Comparison of ENCODE assay signal across 23 mouse cellular contexts in genomic region chr12:104140543-104141103, GRCm38 (mm10). TPM values are rescaled to one million over a fixed set of nuclear protein-coding genes. Genes with fewer than 3 reads are reported as not detected.
DNase-seq lines count a peak whose midpoint lies in the region; ATAC-seq and TF ChIP-seq lines count a peak whose summit lies in the region.
"Had no signal": no experiment of that assay in that cellular context is flagged by ENCODE, and none has a peak within 500 bp of the region (broad histone marks: within the 10 kb centered on the region; RNA-seq: fewer than 3 reads in every experiment).

No protein-coding gene starts in this region.

- H3K4me2 ChIP-seq in midbrain, embryonic 15.5 days: no peak overlapping the region
- H3K4me2 ChIP-seq: forebrain, embryonic 15.5 days; heart, embryonic 13.5 days; hindbrain, embryonic 15.5 days had no signal

- intact Hi-C loops in gastrocnemius, adult 2 months (cut with DNase I): no loop called here

- no peaks in the 10 kb centered on the region for H3K4me1 ChIP-seq in heart, embryonic 10.5 days
- H3K4me1 ChIP-seq in midbrain, embryonic 10.5 days: no peaks in the 10 kb centered on the region
- H3K4me1 ChIP-seq in midbrain, embryonic 15.5 days: no peaks in the 10 kb centered on the region
- no peaks in the 10 kb centered on the region for H3K4me1 ChIP-seq in limb, embryonic 10.5 days
- H3K4me1 ChIP-seq: forebrain, embryonic 15.5 days; heart, embryonic 13.5 days; hindbrain, embryonic 15.5 days had no signal

- no peak for ATAC-seq in midbrain, embryonic 15.5 days (replicated peaks)
- ATAC-seq: forebrain, embryonic 15.5 days had no signal

- DNase-seq in heart, embryonic 10.5 days (ENCODE audit: low spot score): peak; percentile 36
- DNase-seq in heart, adult 11 months: no peak
- peak; percentile 5 for DNase-seq in midbrain, embryonic 10.5 days (ENCODE audit: low spot score)
- peak; percentile 6 for DNase-seq in MEL-GATA-1-ER (ENCODE audit: extremely low read depth, low read depth)
- peak; percentile 5 for DNase-seq in limb, embryonic 10.5 days (ENCODE audit: low spot score)
- DNase-seq in gastrocnemius, adult 2 months: no peak
- no peak for DNase-seq in right cerebral cortex, postnatal 4 days
- DNase-seq: adrenal gland, postnatal 10 days; cerebellum, adult 11-12 months; cerebellum, adult 9-10 months; cerebellum, postnatal 36 days; gastrocnemius, postnatal 10 days; heart, postnatal 36 days had no signal

- H3K27ac ChIP-seq in heart, embryonic 10.5 days: no peak overlapping the region
- H3K27ac ChIP-seq in midbrain, embryonic 10.5 days (replicated peaks): no peak overlapping the region
- H3K27ac ChIP-seq in midbrain, embryonic 15.5 days: no peak overlapping the region
- no peak overlapping the region for H3K27ac ChIP-seq in limb, embryonic 10.5 days
- no peak overlapping the region for H3K27ac ChIP-seq in gastrocnemius, adult 2 months
- H3K27ac ChIP-seq: forebrain, embryonic 15.5 days; heart, embryonic 13.5 days; hindbrain, embryonic 15.5 days had no signal

- H3K27me3 ChIP-seq in heart, embryonic 10.5 days (ENCODE audit: insufficient read depth, poor library complexity, severe bottlenecking): no peaks in the 10 kb centered on the region
- H3K27me3 ChIP-seq in midbrain, embryonic 10.5 days (ENCODE audit: low read depth, poor library complexity, severe bottlenecking): no peaks in the 10 kb centered on the region
- H3K27me3 ChIP-seq in midbrain, embryonic 15.5 days (replicated peaks): no peaks in the 10 kb centered on the region
- no peaks in the 10 kb centered on the region for H3K27me3 ChIP-seq in limb, embryonic 10.5 days (ENCODE audit: low read depth, poor library complexity, severe bottlenecking)
- H3K27me3 ChIP-seq: forebrain, embryonic 15.5 days; hindbrain, embryonic 15.5 days had no signal

- H3K9me3 ChIP-seq in heart, embryonic 10.5 days: no peaks in the 10 kb centered on the region
- H3K9me3 ChIP-seq in midbrain, embryonic 10.5 days (replicated peaks): no peaks in the 10 kb centered on the region
- no peaks in the 10 kb centered on the region for H3K9me3 ChIP-seq in midbrain, embryonic 15.5 days
- H3K9me3 ChIP-seq in limb, embryonic 10.5 days (replicated peaks): no peaks in the 10 kb centered on the region
- H3K9me3 ChIP-seq: forebrain, embryonic 15.5 days; heart, embryonic 13.5 days; hindbrain, embryonic 15.5 days had no signal

- H3K4me3 ChIP-seq in heart, embryonic 10.5 days: no peak overlapping the region
- H3K4me3 ChIP-seq in midbrain, embryonic 10.5 days: no peak overlapping the region
- no peak overlapping the region for H3K4me3 ChIP-seq in midbrain, embryonic 15.5 days
- H3K4me3 ChIP-seq in limb, embryonic 10.5 days: no peak overlapping the region
- no peak overlapping the region for H3K4me3 ChIP-seq in gastrocnemius, adult 2 months
- H3K4me3 ChIP-seq: forebrain, embryonic 15.5 days; heart, embryonic 13.5 days; hindbrain, embryonic 15.5 days had no signal

- no peak overlapping the region for H3K9ac ChIP-seq in midbrain, embryonic 15.5 days
- H3K9ac ChIP-seq: forebrain, embryonic 15.5 days; heart, embryonic 13.5 days; hindbrain, embryonic 15.5 days had no signal

- H3K36me3 ChIP-seq in heart, embryonic 10.5 days: no peaks in the 10 kb centered on the region
- no peaks in the 10 kb centered on the region for H3K36me3 ChIP-seq in midbrain, embryonic 10.5 days
- no peaks in the 10 kb centered on the region for H3K36me3 ChIP-seq in midbrain, embryonic 15.5 days (replicated peaks)
- no peaks in the 10 kb centered on the region for H3K36me3 ChIP-seq in limb, embryonic 10.5 days
- H3K36me3 ChIP-seq: forebrain, embryonic 15.5 days; heart, embryonic 13.5 days; hindbrain, embryonic 15.5 days had no signal

- no peak for TF ChIP-seq CTCF in gastrocnemius, adult 2 months (IDR thresholded peaks at IDR 0.05)

- 85% methylated on average over 4 of the region's 4 CpGs for WGBS in heart, embryonic 10.5 days
- 94% methylated on average over 4 of the region's 4 CpGs for WGBS in midbrain, embryonic 10.5 days
- WGBS in midbrain, embryonic 15.5 days: 91% methylated on average over 4 of the region's 4 CpGs
- WGBS in limb, embryonic 10.5 days: 91% methylated on average over 4 of the region's 4 CpGs

RNA-seq across cellular contexts. Expression of gene Serpina3b, which starts 12.8 kb away (rescaled TPM):
- 0.20 TPM in 1 of 2 replicates, not detected in the other for polyA plus RNA-seq in heart, embryonic 10.5 days (2016; fragmentation: Nextera tagmentation; extraction: Ambion mirVana)
- not detected in 2 replicates for polyA plus RNA-seq in midbrain, embryonic 10.5 days (2016; fragmentation: Nextera tagmentation; extraction: Ambion mirVana)
- polyA plus RNA-seq in midbrain, embryonic 15.5 days (2015; fragmentation: Nextera tagmentation; extraction: Ambion mirVana): not detected in 2 replicates
- not detected in 2 replicates for polyA plus RNA-seq in limb, embryonic 10.5 days (2016; fragmentation: Nextera tagmentation; extraction: Ambion mirVana)
- not detected for total RNA-seq in gastrocnemius, adult 2 months (2021)
- total RNA-seq: ES-E14; gastrocnemius, postnatal 10 days; heart, adult 8-10 months; heart, postnatal 36 days had no signal
- polyA plus RNA-seq: embryonic facial prominence, embryonic 14.5 days; forebrain, embryonic 15.5 days; heart, postnatal 0 days; hindbrain, embryonic 11.5 days; hindbrain, embryonic 15.5 days had no signal

RNA-seq across cellular contexts. Expression of gene Serpina3c, which starts 13.0 kb away (rescaled TPM):
- not detected in 2 replicates for polyA plus RNA-seq in heart, embryonic 10.5 days (2016; fragmentation: Nextera tagmentation; extraction: Ambion mirVana)
- not detected in 2 replicates for polyA plus RNA-seq in midbrain, embryonic 10.5 days (2016; fragmentation: Nextera tagmentation; extraction: Ambion mirVana)
- polyA plus RNA-seq in midbrain, embryonic 15.5 days (2015; fragmentation: Nextera tagmentation; extraction: Ambion mirVana): not detected in 2 replicates
- 0.09 TPM in 1 of 2 replicates, not detected in the other for polyA plus RNA-seq in limb, embryonic 10.5 days (2016; fragmentation: Nextera tagmentation; extraction: Ambion mirVana)
- total RNA-seq in gastrocnemius, adult 2 months (2021): 1 to 10 TPM; 1.2 to 1.5 TPM
- total RNA-seq: ES-E14 had no signal
- polyA plus RNA-seq: embryonic facial prominence, embryonic 14.5 days; forebrain, embryonic 15.5 days; heart, embryonic 13.5 days; hindbrain, embryonic 11.5 days; hindbrain, embryonic 15.5 days had no signal

RNA-seq across cellular contexts. Expression of gene Serpina3a, which starts 28.1 kb away (rescaled TPM):
- not detected in 2 replicates for polyA plus RNA-seq in heart, embryonic 10.5 days (2016; fragmentation: Nextera tagmentation; extraction: Ambion mirVana)
- polyA plus RNA-seq in midbrain, embryonic 10.5 days (2016; fragmentation: Nextera tagmentation; extraction: Ambion mirVana): not detected in 2 replicates
- not detected in 2 replicates for polyA plus RNA-seq in midbrain, embryonic 15.5 days (2015; fragmentation: Nextera tagmentation; extraction: Ambion mirVana)
- polyA plus RNA-seq in limb, embryonic 10.5 days (2016; fragmentation: Nextera tagmentation; extraction: Ambion mirVana): not detected in 2 replicates
- not detected for total RNA-seq in gastrocnemius, adult 2 months (2021)
- total RNA-seq: adrenal gland, postnatal 10 days; ES-E14; gastrocnemius, postnatal 10 days; heart, adult 8-10 months; heart, postnatal 36 days had no signal
- polyA plus RNA-seq: embryonic facial prominence, embryonic 14.5 days; forebrain, embryonic 15.5 days; gonadal fat pad, adult 2 months; heart, embryonic 13.5 days; heart, postnatal 0 days; hindbrain, embryonic 11.5 days; hindbrain, embryonic 15.5 days had no signal

RNA-seq across cellular contexts. Expression of gene Serpina5, which starts 39.7 kb away (rescaled TPM):
- polyA plus RNA-seq in heart, embryonic 10.5 days (2016; fragmentation: Nextera tagmentation; extraction: Ambion mirVana): 0.10 TPM in 1 of 2 replicates, not detected in the other
- polyA plus RNA-seq in midbrain, embryonic 10.5 days (2016; fragmentation: Nextera tagmentation; extraction: Ambion mirVana): not detected in 2 replicates
- polyA plus RNA-seq in midbrain, embryonic 15.5 days (2015; fragmentation: Nextera tagmentation; extraction: Ambion mirVana): not detected in 2 replicates
- polyA plus RNA-seq in limb, embryonic 10.5 days (2016; fragmentation: Nextera tagmentation; extraction: Ambion mirVana): not detected in 2 replicates
- total RNA-seq in gastrocnemius, adult 2 months (2021): not detected
- total RNA-seq: ES-E14; gastrocnemius, postnatal 10 days; heart, adult 8-10 months; heart, postnatal 36 days had no signal
- polyA plus RNA-seq: embryonic facial prominence, embryonic 14.5 days; forebrain, embryonic 15.5 days; heart, embryonic 13.5 days; heart, postnatal 0 days; hindbrain, embryonic 11.5 days; hindbrain, embryonic 15.5 days had no signal

Comparison
In these comparisons a context has a peak if more than half of its experiments do, and no peak if none do; other contexts are left out.
1. DNase-seq: peak in heart, embryonic 10.5 days (single experiment), midbrain, embryonic 10.5 days (single experiment), MEL-GATA-1-ER (single experiment) and limb, embryonic 10.5 days (single experiment); none in heart, adult 11 months (single experiment), gastrocnemius, adult 2 months (single experiment) and right cerebral cortex, postnatal 4 days (single experiment).